Mouse (Mus musculus): ENCODE results near the gene Upk2. TPM values are rescaled to one million over a fixed set of nuclear protein-coding genes. Genes with fewer than 3 reads are reported as not detected.

Upk2 gene
- total and polyA plus RNA-seq, 2 experiments = not detected

- Histone ChIP-seq H3K27ac (replicated peaks; ENCODE audit: insufficient read depth, low read depth, low read length) (no peak overlapping the region), H3K4me3 (ENCODE audit: insufficient read depth, low read depth, low read length) (no peak overlapping the region)
These were observed 44.8 kb upstream of the Upk2 start for GRCm38 (mm10) chr9:44499356-44500162.

DNA sequence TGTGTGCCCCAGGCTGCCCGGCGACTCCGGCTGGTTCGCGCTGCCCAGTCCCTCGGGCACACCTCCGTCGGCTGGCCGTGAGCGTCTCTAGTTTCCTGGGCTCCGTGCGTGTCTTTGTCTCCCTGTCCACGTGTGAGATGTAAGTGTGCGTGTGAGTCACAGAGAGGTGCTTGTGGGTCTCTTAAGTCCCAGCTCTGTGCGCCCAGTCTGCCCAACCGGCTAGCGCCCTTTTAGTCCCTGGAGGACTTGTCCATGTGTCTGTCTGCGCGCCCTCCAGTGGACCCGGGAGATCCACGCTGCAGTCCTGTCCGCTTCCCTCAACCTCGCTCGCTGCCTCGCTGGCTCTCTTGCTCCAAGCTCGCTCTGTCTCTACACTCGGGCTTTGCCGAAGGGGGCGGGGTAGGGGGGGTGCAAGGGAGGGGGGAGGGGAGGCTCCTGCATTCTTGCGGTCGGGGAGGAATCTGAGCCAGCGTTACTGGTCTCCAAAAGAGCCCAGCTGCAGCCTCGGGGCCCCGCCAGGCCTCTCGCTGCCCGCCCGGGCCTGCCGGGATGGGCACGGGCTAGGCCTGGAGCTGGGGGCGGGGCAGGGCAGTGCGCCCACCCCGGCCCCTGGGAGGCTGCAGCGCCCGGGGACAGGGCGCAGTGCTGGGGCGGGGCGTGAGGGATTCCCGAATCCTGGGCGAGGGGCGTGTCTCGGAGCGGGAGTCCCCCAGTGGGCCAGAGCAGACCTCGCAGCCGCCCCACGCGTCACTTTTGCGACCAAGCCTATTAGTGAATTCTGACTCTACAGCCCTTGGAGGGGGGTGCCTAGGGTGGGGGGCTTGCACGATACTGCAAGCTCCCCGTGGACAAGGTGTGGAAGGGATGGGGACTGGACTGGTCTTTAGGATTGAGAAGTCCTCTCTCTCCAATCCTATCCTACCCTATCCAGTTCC lies 43.9 kb upstream of the Upk2 start:
- H3K27me3 ChIP-seq (ENCODE audit: control insufficient read depth, insufficient read depth, low read length) = no peaks in the 10 kb centered on the region
- peaks cover 24% of the 10 kb centered on the region for H3K79me2 ChIP-seq (ENCODE audit: control insufficient read depth, insufficient read depth, low read length)
- H3K4me1 ChIP-seq (ENCODE audit: control insufficient read depth, insufficient read depth, low read length) = peaks cover 31% of the 10 kb centered on the region
- DNase-seq (ENCODE audit: extremely low read depth, low read depth, low spot score) = peak; percentile 62
- no peak for TF ChIP-seq POLR2A (IDR thresholded peaks at IDR 0.05; ENCODE audit: extremely low read depth, insufficient read depth, low read length)
- peak; percentile 75 for TF ChIP-seq CTCF (IDR thresholded peaks at IDR 0.05; ENCODE audit: low read depth, low read length)
- peak overlapping the region; percentile 24; the same call in 1 of the 2 replicates for H3K4me3 ChIP-seq (ENCODE audit: insufficient read depth, low read depth, low read length)
- 0 out of 2 replicates have a peak overlapping the region, but pooled peaks have one; percentile 3 for H3K27ac ChIP-seq (replicated peaks; ENCODE audit: insufficient read depth, low read depth, low read length)
- H3K9ac ChIP-seq (ENCODE audit: low read depth, low read length) = peak overlapping the region; percentile 25
- WGBS = 37% methylated on average over 58 of the region's 59 CpGs
- H3K36me3 ChIP-seq (ENCODE audit: control insufficient read depth, insufficient read depth, low read length) = peaks cover 13% of the 10 kb centered on the region

More at GRCm38 (mm10) chr9:44499356-44500162, 44.8 kb upstream of the Upk2 start:
- no peak for DNase-seq (ENCODE audit: extremely low read depth, low read depth, low spot score)
- Histone ChIP-seq H3K27me3 (ENCODE audit: control insufficient read depth, insufficient read depth, low read length) (no peaks in the 10 kb centered on the region), H3K4me1 (ENCODE audit: control insufficient read depth, insufficient read depth, low read length) (peaks cover 22% of the 10 kb centered on the region), H3K9ac (ENCODE audit: low read depth, low read length) (no peak overlapping the region), H3K36me3 (ENCODE audit: control insufficient read depth, insufficient read depth, low read length) (peaks cover 13% of the 10 kb centered on the region), H3K79me2 (ENCODE audit: control insufficient read depth, insufficient read depth, low read length) (peaks cover 16% of the 10 kb centered on the region)
- 73% methylated on average over 20 of the region's 20 CpGs for WGBS
- TF ChIP-seq CTCF (IDR thresholded peaks at IDR 0.05; ENCODE audit: low read depth, low read length) (no peak), POLR2A (IDR thresholded peaks at IDR 0.05; ENCODE audit: extremely low read depth, insufficient read depth, low read length) (no peak)

DNA sequence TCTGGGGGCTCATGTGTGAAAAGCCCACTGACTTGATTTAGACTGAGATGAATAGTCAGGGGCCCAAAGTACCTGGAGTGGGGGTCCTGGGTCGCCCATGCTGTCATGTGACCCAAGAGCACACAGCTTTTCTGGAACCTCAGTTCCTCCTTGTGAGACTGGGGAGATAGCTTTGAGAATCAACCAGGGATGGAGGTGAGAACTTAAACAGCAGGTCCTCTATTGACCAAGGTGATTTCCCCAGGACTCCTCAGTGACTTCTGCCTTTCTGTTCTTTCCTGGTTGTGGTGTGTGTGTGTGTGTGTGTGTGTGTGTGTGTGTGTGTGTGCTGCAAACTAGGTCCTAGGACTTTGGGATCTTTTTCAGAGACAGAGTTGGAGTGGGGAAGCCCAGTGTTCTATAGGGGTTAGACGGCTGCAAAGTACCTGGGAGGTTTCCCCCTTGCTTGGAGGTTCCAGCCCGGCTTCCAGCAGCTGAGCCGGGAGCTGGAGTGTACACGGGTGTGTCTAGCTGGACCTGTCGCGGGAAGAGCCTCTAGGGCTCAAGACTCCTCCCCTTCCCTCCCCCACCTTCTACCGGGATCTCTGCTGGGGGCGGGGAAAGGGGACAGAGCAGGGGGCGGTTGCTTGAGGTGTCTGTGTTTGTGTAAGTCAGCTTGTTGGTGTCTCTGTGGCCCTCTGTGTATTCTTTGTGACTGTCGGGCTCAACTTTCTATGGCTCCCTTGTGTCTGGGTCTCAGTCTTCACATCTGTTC lies 43.0 kb upstream of the Upk2 start:
- DNase-seq (ENCODE audit: extremely low read depth, low read depth, low spot score) = no peak
- H3K36me3 ChIP-seq (ENCODE audit: control insufficient read depth, insufficient read depth, low read length) = peaks cover 6% of the 10 kb centered on the region
- WGBS = 10% methylated on average over 11 of the region's 11 CpGs
- TF ChIP-seq CTCF (IDR thresholded peaks at IDR 0.05; ENCODE audit: low read depth, low read length) = no peak
- peak overlapping the region; percentile 25 for H3K9ac ChIP-seq (ENCODE audit: low read depth, low read length)
- H3K4me1 ChIP-seq (ENCODE audit: control insufficient read depth, insufficient read depth, low read length) = peaks cover 34% of the 10 kb centered on the region
- no peak overlapping the region for H3K27ac ChIP-seq (replicated peaks; ENCODE audit: insufficient read depth, low read depth, low read length)
- H3K79me2 ChIP-seq (ENCODE audit: control insufficient read depth, insufficient read depth, low read length) = peaks cover 32% of the 10 kb centered on the region
- no peaks in the 10 kb centered on the region for H3K27me3 ChIP-seq (ENCODE audit: control insufficient read depth, insufficient read depth, low read length)
- peak overlapping the region; percentile 24; the same call in 1 of the 2 replicates for H3K4me3 ChIP-seq (ENCODE audit: insufficient read depth, low read depth, low read length)

GRCm38 (mm10) chr9:44496803-44497461 lies 42.2 kb upstream of the Upk2 start:
- peaks cover 41% of the 10 kb centered on the region for H3K79me2 ChIP-seq (ENCODE audit: control insufficient read depth, insufficient read depth, low read length)
- H3K27ac ChIP-seq (replicated peaks; ENCODE audit: insufficient read depth, low read depth, low read length) = no peak overlapping the region

DNA sequence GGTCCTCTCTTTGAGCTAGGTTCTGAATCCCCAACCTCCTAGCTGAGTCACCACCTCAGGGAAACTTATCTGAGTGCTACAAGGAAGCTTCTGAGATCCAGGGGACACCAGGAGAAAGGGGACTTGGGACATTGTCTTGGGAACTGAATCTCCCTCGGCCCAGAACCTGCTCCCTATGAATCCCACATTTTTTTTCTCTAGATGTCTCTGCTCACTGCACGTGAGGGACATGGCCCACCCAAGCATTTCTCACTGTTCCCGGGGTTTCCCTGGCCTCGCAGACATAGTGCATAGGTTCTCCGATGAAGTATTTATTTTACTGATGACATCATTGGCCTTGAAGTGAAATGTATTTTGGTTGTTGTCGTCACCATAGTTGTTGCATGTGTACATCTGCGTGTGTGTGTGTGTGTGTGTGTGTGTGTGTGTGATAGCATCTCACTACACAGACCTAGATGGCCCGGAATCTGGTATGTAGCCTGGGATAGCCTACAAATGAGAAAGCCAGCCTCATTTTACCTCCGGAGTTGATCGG lies 41.1 kb upstream of the Upk2 start:
- H3K79me2 ChIP-seq (ENCODE audit: control insufficient read depth, insufficient read depth, low read length) = peaks cover 47% of the 10 kb centered on the region
- H3K27me3 ChIP-seq (ENCODE audit: control insufficient read depth, insufficient read depth, low read length) = no peaks in the 10 kb centered on the region
- H3K4me1 ChIP-seq (ENCODE audit: control insufficient read depth, insufficient read depth, low read length) = peaks cover 42% of the 10 kb centered on the region
- H3K4me3 ChIP-seq (ENCODE audit: insufficient read depth, low read depth, low read length) = no peak overlapping the region
- no peak overlapping the region for H3K9ac ChIP-seq (ENCODE audit: low read depth, low read length)
- no peak overlapping the region for H3K27ac ChIP-seq (replicated peaks; ENCODE audit: insufficient read depth, low read depth, low read length)
- DNase-seq (ENCODE audit: extremely low read depth, low read depth, low spot score) = no peak
- no peak for TF ChIP-seq POLR2A (IDR thresholded peaks at IDR 0.05; ENCODE audit: extremely low read depth, insufficient read depth, low read length)
- TF ChIP-seq CTCF (IDR thresholded peaks at IDR 0.05; ENCODE audit: low read depth, low read length) = no peak
- 78% methylated on average over 10 of the region's 10 CpGs for WGBS
- H3K36me3 ChIP-seq (ENCODE audit: control insufficient read depth, insufficient read depth, low read length) = no peaks in the 10 kb centered on the region

More at GRCm38 (mm10) chr9:44496803-44497461, 42.2 kb upstream of the Upk2 start:
- H3K36me3 ChIP-seq (ENCODE audit: control insufficient read depth, insufficient read depth, low read length) = no peaks in the 10 kb centered on the region; the same call in 1 of the 2 replicates
- H3K9ac ChIP-seq (ENCODE audit: low read depth, low read length) = no peak overlapping the region
- no peaks in the 10 kb centered on the region for H3K27me3 ChIP-seq (ENCODE audit: control insufficient read depth, insufficient read depth, low read length)
- peaks cover 34% of the 10 kb centered on the region for H3K4me1 ChIP-seq (ENCODE audit: control insufficient read depth, insufficient read depth, low read length)
- DNase-seq (ENCODE audit: extremely low read depth, low read depth, low spot score) = no peak
- TF ChIP-seq CTCF (IDR thresholded peaks at IDR 0.05; ENCODE audit: low read depth, low read length) (no peak), POLR2A (IDR thresholded peaks at IDR 0.05; ENCODE audit: extremely low read depth, insufficient read depth, low read length) (no peak)
- H3K4me3 ChIP-seq (ENCODE audit: insufficient read depth, low read depth, low read length) = no peak overlapping the region
- 74% methylated on average over 12 of the region's 12 CpGs for WGBS

Measured in liver, adult 2 months (tissue).